Mouse (Mus musculus) right cerebral cortex, postnatal 10 days (tissue): Measurements from ENCODE around the gene Aprt.

Experiments used
- DNase-seq, 2 experiments: peaks; one replicate each; pipeline ENCODE4 v3.0.0; 2021; ENCODE audit warnings: low spot score in 2 of 2

The Aprt gene

DNA sequence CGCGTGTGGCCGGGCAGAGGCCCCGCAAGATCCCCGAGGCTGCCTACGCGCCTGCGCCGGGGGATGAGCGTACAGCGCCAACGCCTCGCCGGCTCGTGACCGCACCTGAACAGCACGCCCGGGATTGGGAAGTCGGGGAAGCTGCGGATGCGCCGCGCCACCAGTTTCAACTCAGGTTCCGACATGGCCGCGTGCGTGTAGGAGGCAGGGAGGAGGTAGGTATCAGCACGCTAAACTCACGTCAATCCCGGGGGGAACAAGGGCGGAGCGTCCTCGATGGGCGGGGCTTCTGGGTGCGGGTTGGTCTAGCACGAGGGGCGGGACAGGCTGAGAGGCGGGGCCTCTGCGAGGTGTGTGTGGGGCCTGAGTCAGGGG lies at the start of gene Aprt:
TSS of gene Aprt (minus strand) at position 262 of the 375 bp plus-strand sequence.
- DNase-seq = peak; percentile 95 to 96

DNA sequence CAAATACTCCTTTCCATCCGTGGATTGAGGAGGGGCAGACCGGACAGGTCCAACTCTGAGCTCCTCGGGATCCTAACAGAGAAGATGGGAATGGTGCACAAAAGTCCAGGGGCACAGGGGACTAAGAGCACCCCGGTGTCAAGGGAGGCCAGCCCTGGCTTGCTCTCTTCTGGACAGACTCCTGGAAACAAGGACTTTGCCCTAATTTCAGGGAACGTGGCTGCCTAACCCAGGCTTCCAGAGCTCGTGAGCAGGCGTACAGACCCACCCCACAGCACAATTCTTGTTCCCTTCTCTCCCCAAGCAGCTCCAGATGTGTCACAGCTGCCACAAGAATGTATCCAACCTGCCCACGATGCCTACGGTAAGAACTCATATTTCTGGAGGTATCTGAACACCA lies 49.1 kb upstream of the Aprt start:
- no peak for DNase-seq

DNA sequence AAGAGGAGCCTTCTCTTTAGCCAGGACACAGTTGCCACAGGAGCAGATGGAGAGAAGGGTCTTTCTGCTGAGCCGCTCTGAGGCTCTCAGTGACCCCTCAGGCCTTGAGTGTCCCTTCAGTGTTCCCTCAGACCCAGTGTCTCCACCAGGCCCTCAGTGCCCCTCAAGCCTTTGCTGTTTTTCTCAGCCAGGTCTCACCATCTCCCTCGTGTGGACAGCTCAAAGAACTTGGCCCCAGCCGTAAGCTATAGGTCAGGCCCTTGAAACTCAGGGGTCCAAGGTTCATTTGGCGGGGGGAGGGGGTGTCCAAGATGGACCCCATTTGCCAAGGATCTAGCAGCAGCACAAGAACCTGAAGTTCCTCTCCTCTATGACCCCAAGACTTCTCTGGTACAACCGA lies 47.9 kb upstream of the Aprt start:
- DNase-seq = no peak

DNA sequence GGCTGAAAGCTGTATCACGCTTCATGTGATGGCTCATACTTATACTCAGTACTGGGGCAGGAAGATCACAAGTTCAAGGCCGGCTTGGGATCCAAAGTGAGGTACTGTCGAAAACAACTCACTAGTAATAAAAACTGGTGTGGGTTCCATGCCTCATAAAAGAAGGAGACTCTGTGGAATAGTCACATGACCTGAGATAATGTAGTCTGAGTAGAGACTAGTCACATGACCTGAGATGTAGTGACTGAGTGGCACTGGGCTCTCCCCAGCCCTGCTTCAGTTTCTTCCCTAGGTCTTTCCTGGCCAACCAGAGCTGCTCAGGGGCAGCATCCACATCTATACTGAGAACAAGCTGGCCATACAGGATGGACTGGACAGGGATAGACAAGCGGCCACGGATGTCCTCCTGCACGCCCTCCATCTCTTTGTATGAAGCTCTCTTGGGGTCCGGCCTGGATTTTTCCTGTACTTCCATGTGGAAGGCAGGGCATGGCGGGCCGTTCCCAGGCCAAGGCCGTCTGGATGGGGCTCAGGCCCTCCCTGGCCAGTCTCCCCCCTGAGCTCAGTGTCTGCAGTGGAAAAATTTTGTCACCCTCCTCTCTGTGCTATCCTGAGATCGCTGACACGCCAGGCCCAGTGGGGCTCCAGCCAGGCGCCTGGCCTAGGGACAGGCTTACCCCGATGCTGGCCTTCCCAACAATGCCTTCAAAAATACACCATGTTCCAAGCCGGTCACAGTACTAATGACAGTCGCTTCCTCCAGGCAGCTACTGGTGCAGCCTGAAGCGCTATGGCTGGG lies 47.3 kb upstream of the Aprt start:
- no peak for DNase-seq

DNA sequence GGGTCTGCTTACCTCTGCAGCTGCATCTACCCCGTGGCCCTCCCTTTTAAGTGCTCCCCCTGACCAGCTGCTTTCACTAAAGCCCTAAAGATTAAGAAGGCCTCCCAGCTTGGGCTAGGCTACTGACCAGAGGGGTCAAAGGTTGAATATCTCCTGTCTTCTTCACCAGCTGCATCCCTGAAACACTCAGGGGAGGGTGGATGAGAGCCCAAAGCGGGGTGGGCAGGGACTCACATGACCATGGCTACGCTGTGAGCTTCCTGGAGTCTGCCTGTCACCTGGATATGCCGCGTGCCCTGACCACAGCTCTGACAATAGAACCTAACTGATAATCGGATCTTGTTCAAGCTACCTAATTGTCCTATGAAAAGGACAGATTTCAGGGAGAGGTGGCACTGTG lies 46.0 kb upstream of the Aprt start, which contains the start of gene Pabpn1l:
TSS of gene Pabpn1l (minus strand) at position 13 of the 400 bp plus-strand sequence.
- DNase-seq = no peak

DNA sequence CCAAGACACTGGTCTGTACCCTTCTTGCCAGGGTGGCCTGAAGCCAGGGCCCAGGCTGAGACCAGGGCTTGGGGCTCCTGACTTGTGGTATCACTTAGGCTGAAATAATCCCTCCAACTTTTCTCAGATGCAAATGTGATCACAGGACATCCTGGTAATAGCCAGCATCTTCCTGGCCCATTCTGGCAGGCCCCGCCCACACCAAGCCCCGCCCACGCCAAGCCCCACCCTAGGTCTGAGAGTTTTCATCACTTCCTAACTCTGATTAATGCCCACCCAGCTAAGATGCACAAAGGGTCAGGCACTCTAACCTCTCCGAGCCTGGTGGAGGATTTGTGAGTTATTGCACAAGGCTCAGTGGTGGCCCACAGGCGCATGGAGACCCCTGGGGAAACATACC lies 43.7 kb upstream of the Aprt start:
- no peak for DNase-seq

DNA sequence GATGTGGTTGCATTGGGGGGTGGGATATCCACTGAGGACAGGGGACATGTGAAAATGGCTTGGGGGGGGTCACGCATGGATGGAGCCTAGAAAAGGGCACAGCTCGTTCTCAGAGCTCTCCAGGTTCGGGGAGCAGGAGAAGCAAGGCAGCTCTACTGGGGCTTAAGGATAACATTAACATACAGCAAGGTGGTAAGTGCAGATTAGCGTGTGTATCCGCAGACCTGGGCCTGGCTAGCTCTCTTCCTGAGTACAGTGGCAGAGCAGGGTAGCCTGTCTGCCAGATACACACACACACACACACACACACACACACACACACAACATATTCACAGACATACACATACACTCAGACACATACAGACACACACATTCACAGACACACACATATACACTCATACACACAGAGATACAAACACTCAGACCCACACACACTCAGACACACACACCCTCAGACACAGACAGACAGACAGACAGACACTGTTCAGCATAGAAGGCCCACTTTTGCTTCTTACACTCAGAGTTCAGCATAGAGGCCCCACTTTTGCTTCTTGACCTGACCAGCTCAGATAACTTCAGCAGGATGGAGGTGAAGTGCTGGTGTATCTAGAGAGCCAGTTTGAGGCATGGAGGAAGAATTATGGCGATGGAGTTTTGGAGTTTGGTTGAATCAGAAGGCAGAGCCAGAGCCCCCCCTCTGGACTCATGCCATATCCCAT lies 42.1 kb upstream of the Aprt start:
- DNase-seq = no peak

DNA sequence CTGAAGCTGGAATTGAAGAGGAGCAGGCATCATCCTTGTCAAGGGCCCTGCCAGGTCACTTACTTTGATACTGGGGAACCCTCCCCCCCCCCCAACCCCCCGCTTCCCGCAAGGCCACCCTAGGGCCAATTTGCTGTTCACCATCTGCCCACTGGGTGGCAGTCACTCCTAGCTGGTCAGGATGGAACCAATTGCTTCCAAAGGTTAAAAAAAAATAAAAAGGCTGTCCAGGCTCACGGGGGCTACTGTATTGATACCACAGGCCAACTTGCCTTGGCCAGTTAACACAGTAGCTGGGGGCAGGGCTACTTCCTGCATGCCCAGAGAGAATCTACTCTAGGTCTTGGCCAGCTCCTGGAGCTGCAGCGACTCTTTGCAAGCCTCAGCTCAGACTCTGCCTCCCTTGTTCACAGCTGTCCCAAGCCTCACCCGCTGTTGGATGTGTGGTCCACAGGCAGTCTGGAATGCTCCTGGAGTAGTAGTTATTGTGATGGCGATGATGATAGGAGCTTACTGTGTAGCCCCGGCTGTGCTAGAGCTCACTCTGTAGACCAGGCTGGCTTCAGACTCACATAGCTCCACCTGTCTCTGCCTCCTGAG lies 41.3 kb upstream of the Aprt start:
- DNase-seq = peak; percentile 66 to 87

DNA sequence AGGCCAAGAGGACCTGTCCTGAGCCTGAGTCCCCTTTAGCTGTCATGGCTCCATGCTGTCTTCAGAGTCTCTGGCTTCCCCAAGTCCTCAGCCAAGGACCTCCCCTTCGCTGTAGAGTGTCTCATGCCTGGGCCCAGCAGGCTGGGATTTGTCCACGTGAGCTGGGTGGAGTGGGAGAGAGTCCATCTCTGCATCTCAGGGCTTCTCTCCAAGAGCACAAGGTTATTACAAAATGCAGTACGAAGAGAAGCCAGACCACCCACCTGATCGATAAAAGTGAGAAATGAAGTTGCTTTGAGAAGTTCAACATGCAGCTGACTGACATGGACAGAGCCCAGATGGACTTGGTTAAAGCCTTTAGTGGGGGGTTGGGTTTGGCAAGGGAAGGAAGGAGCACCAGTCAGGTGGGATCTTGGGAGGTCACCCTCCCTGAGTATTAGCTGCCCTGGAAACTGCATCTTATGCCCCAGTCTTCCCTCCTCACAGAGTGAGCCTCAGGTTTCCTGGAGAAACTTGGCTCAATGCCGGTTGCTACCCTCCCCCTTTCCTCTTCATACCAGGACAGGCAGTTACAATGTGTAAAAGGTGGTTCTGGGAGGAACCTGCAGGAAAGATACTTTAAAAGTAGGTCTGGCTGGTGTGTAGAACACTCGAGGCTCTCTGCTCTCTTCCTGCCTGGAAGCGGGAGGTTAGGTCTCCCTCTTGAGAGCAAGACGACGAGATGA lies 39.6 kb upstream of the Aprt start:
- DNase-seq = no peak

DNA sequence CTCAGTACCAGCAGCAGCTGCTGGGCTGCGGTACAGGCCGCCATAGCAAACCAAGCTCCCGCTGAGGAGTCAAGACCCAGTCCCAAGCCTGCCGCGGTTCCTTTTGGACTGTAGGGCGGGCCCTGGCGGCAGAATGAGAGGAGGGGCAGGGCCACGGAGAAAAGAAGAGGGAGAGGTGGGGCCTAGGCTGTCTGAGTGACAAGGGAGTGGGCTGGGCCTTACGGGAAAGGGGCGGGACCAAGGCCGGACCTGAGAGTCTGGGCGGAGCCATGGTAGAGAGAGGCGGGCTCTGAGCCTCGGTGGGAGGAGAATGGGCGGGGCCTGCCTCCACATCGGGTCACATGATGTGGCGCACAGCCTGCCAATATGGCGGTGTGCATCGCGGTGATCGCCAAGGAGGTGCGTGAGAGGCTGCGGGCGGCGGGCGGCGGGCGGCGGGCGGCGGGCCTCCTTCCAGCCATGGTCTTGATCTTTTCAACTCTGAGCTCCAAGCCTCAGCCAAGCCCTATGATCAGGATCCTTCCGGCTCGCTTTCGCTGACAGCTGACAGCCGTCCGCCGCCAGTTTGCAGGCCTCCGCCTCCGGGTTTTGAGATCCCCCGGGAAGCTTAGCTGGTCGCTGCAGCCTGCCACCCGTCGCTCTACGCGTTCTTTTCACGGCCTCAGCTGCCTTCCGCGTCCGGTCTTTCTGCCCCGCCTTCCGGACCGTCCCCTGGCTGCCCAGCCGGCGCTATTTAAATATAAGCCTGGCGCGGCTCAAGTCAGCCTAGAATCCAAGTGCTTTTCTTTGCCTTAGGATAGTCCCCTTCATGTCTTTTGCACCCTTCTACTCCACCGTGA lies 34.8 kb upstream of the Aprt start, which contains the start of the genes Galns and Trappc2l:
TSS of gene Galns (minus strand) at position 169 of the 839 bp plus-strand sequence.
TSS of gene Trappc2l (plus strand) at position 346 of the 839 bp plus-strand sequence.
- peak; percentile 97 for DNase-seq

DNA sequence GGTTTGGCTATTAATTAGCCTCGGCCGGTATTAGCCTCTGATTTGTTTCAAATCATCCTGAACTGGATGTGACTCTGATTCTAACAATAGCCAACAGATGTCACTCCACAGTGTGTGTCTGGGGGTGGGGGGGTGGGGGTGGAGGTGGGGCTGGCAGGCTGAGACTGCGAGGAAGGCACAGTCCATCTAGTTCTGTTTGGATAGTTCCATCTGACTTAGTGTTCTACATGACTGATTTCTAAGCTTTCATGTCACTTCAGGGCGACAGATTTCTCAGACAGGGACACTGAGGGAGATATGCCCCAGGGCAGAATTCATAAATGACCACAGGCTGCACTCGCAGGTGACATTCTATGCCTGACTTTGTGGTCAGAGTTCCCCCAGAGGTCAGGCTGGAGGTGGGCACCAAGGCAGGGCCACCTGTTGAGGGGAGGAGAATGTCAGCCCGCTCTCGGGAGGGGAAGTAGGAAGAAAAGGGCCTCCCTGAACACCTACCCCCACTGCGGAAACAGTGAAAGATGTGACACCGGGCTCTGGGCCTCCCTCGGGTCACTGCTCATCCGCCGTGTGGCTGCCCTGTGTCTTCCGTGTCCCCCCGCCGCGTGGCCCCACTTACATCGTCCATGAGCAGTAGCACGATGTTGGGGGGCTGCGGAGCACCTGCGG lies 34.0 kb upstream of the Aprt start:
- DNase-seq = no peak

DNA sequence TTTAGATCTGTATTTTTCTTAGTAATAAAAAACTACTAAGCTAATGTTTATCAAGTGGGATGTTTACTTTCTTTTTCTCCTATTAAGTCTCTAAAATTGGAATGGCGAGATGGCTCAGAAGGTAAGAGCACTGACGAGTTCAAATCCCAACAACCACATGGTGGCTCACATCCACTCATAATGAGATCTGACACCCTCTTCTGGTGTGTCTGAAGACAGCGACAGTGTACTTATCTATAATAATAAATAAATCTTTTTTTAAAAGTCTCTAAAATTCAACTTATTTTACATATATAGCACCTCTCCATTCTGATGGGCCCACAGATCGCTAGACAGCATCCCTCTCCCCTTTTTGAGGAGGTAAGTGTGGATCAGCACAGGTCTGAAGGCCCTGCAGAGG lies 33.5 kb upstream of the Aprt start:
- no peak for DNase-seq

DNA sequence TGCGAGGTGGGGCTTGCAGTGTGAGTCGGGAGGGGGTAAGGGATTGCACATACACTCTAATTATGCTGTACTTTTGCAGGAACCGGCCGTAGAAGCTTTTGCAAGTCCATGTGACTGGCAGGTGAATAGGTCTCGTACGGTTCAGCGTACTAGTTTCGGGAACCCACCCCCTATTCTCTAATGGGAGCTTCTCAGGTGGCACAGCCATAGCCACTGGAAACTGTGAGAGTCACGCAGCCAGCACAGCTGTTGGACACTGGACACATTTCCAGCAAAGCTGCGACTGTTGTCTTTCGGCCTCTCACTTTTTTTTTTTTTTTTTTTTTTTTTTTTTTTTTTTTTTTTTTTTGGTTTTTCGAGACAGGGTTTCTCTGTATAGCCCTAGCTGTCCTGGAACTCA lies 30.1 kb upstream of the Aprt start:
- DNase-seq = no peak

DNA sequence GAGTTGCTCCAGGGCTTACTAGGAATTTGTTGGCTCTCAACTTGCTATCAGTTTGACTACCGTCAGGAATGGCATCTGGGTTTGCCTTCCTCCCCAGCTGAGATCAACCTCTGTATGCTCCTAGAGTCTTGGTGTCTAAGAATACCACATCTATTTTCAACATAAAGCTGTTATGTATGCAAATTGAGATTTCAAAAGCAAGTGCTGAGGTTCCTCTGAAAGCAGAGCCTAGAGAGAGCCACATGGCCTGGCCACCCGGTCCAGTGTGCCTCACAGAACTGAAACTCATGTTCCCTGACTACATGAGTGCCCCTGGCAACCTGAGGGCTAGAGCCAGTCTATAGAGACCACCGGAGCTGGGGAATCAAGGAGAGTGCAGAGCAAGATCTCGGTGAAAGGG lies 28.7 kb upstream of the Aprt start:
- peak in 1 of 2 experiments; percentile 47 for DNase-seq

DNA sequence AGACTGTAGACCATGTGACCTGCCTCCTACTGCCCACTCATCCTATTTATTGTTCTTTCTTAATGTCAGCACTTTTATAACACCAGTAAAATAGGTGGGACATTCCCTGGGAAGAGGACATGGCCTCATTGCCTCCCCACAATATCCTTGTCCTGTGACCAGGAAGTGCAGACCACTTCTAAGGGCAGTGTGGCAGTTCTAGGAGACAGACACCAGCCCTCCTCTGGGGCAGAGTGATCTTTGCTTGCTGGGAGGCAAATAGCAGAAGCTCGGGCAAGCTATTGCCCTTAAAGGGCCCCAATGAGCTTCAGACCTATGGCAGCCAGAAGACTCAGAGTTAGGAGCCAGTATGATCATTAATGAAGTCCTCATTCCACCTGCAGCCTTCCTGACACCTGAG lies 27.9 kb upstream of the Aprt start:
- DNase-seq = no peak

DNA sequence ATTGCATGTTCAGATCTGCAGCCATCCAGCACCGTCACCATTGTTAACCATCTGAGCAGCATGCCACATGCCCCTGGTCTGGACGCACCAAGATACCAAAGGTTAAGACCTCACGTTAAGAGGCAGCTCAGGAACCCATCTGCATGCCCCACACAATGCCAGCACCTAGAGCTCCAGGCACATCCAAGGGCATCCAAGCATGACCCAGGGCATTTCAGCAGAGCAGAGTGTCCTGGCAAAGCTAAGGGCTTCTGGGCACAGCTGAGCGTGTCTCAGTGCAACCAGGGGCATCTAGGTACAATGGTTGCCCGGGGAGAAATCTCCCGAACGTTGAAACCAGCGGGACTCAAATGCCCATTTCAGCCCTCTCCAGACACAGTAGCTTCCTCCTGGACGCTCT lies 24.0 kb upstream of the Aprt start:
- DNase-seq = no peak

DNA sequence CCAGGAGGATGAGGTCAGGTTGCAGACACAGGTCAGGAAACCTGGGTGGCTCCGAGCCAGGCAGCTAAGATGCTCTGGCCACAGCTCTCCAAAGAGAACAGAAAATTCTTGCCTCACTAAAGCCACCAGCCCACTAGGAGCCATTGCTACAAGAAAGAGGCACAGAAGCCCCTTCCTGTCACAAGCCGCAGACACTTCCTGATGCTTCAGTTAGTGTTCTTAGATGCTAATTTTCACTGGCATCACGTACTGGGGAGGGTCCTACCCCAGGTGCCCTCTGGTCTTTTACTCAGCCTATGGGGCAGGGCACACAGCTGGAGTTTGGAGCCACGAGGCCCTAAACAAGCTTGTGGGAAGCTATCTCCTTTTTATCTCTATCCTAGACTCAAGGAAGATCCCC lies 19.3 kb upstream of the Aprt start:
- DNase-seq = no peak

DNA sequence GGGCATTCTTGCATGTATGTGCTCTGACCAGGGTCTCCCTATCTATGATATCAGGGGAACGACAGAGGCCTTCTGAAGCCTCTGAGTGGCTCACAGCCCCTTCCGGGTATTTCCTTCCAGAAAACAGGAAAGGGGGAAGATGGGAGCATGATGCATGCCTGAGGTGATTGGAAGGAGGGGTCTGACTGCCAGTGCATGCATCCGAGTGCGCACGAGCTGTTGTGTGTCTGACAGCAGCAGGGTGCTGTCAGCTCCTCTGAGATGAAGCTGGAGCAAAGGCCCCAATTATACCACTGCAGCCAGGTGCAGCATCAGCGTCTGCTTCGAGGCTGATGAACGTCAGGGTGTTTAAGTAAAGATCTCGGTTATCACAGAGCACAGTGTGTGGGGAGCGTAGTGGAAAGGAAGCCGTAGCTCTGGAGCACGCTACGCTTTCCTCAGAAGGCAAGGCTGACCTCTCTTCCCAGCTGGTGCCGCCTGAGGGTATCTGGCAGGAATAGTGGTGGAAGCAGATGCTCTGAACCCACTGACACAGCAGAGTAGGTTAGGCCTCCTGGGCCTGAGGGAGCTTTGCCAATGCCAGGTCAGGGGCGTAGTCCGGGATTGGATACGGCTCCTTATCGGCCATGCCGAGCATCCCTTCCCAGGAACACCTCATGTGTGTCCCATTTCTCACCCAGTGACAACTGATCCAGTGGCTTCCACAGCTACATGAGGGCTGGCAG lies 17.2 kb upstream of the Aprt start:
- no peak for DNase-seq

DNA sequence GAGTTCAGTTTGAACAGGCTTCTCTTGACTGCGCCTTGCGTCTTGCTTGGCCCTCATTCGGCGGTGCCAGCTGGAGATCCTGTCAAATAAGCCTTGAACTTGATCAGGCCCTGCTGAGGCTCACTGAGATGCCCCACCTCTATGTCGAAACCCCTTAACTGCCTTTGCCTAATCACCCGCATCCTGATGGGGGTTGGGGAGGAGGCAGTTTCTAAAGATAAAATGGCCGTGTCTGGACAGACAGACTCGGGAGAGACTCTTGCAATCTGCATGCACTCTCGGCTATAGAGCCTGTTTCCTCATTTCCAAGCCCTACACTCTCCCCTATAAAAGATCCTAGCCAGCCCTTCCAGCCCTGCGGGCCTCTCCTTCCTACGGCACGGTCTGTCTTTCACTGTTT lies 16.5 kb upstream of the Aprt start:
- DNase-seq = no peak

DNA sequence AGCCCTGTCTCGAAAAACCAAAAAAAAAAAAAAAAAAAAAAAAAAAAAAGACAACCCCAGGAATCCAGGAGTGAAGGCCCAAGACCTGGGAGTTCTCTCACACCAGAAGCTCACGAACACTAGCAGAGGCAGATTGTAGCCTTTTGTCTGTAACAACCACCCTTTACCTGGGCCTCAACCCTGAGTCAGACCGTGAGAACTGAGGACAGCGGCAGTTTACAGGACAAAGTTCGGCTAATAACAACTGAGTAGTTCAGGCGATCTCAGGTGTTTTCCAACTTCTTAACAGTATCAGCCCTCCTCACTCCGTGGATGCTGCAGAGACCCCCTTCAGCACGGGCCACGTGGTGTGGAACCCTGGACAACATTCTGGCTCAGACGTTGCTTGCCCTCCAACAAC lies 10.0 kb upstream of the Aprt start:
- no peak for DNase-seq
